ENCODE assay signal across 8 mouse cellular contexts in genomic region chr11:58953351-58954169, GRCm38 (mm10). TPM values are rescaled to one million over a fixed set of nuclear protein-coding genes. Genes with fewer than 3 reads are reported as not detected.
DNase-seq lines count a peak whose midpoint lies in the region; ATAC-seq and TF ChIP-seq lines count a peak whose summit lies in the region.

No protein-coding gene starts in this region.

- H3K9ac ChIP-seq in kidney, postnatal 0 days (ENCODE audit: low read depth, low read length), result peak overlapping the region; percentile 56

- peaks cover 10% of the 10 kb centered on the region; the same call in 1 of the 2 replicates for H3K4me1 ChIP-seq in kidney, postnatal 0 days (replicated peaks; ENCODE audit: insufficient read depth, low read length)
- peaks cover 46% of the 10 kb centered on the region for H3K4me1 ChIP-seq in erythroblast, embryonic 14.5 days (ENCODE audit: control insufficient read depth)

- peak overlapping the region; percentile 97 for H3K27ac ChIP-seq in kidney, postnatal 0 days

- no peaks in the 10 kb centered on the region for H3K36me3 ChIP-seq in kidney, postnatal 0 days (ENCODE audit: insufficient read depth, low read length)
- H3K36me3 ChIP-seq in erythroblast, embryonic 14.5 days (ENCODE audit: control insufficient read depth), result peaks cover 37% of the 10 kb centered on the region
- H3K36me3 ChIP-seq in myocyte (ENCODE audit: control insufficient read depth, insufficient read depth), result peaks cover 9% of the 10 kb centered on the region

- ATAC-seq in kidney, postnatal 0 days (replicated peaks; ENCODE audit: low FRiP score, low read depth), result peak; percentile 29

- TF ChIP-seq CTCF in kidney, postnatal 0 days (IDR thresholded peaks at IDR 0.05; ENCODE audit: low read depth), result no peak

- peak; percentile 3 for TF ChIP-seq POLR2A in myocyte (IDR thresholded peaks at IDR 0.05; ENCODE audit: insufficient read length, low read depth)

- H3ac ChIP-seq in myocyte (ENCODE audit: control insufficient read depth, insufficient read length), result peak overlapping the region; percentile 19

- no peaks in the 10 kb centered on the region; the same call in 1 of the 2 replicates for H3K27me3 ChIP-seq in kidney, postnatal 0 days (ENCODE audit: insufficient read depth, low read length)
- H3K27me3 ChIP-seq in erythroblast, embryonic 14.5 days (ENCODE audit: control insufficient read depth), result peaks cover 43% of the 10 kb centered on the region
- peaks cover 6% of the 10 kb centered on the region for H3K27me3 ChIP-seq in myocyte (ENCODE audit: control insufficient read depth, insufficient read depth, insufficient read length)

- H3K4me2 ChIP-seq in kidney, postnatal 0 days (ENCODE audit: low read length), result peak overlapping the region; percentile 66
- H3K4me2 ChIP-seq in myocyte (ENCODE audit: low read depth), result peak overlapping the region; percentile 54

- peak overlapping the region; percentile 76 for H3K4me3 ChIP-seq in kidney, postnatal 0 days (replicated peaks; ENCODE audit: low read depth, low read length)
- peak overlapping the region; percentile 84 for H3K4me3 ChIP-seq in erythroblast, embryonic 14.5 days (replicated peaks)
- H3K4me3 ChIP-seq in myocyte, result peak overlapping the region; percentile 89

- H3K79me2 ChIP-seq in myocyte (ENCODE audit: control insufficient read depth, insufficient read depth), result peaks cover 19% of the 10 kb centered on the region

- DNase-seq in kidney, postnatal 0 days (ENCODE audit: low spot score), result peak; percentile 44
- DNase-seq in kidney, adult 11 months, result no peak
- DNase-seq in MN1 (ENCODE audit: low spot score), result peak; percentile 71
- DNase-seq in kidney, postnatal 14 days, result peak; percentile 28
- DNase-seq in yolk sac, embryonic 10.5 days (ENCODE audit: low spot score), result no peak
- DNase-seq in urinary bladder, adult 2 months (ENCODE audit: low spot score), result no peak

- H3K9me3 ChIP-seq in kidney, postnatal 0 days (replicated peaks; ENCODE audit: low read length), result no peaks in the 10 kb centered on the region
- 0 out of 2 replicates have a peak, but pooled peaks cover under 1% of the 10 kb centered on the region for H3K9me3 ChIP-seq in erythroblast, embryonic 14.5 days (ENCODE audit: control insufficient read depth, low read length)

- 1% methylated on average over 33 of the region's 33 CpGs for WGBS in kidney, postnatal 0 days

TF ChIP-seq in myocyte, 11 proteins besides CTCF, POLR2A, EP300 and RAD21:
- no peak for TF ChIP-seq TCF3 (IDR thresholded peaks at IDR 0.05; ENCODE audit: insufficient read length, low read depth)
- TF ChIP-seq USF1 (IDR thresholded peaks at IDR 0.05; ENCODE audit: low read depth), result no peak
- no peak for TF ChIP-seq REST (IDR thresholded peaks at IDR 0.05; ENCODE audit: insufficient read depth, insufficient read length)
- TF ChIP-seq MYOD1 (IDR thresholded peaks at IDR 0.05; ENCODE audit: control insufficient read depth in 1 of 3, insufficient read length in 2 of 3, low read depth in 2 of 3), result no peak

RNA-seq across cellular contexts. Expression of gene Hist3h2a, which starts 0.9 kb away (rescaled TPM):
- 40.9 and 41.2 TPM in 2 replicates for polyA plus RNA-seq in kidney, postnatal 0 days (2015; fragmentation: Nextera tagmentation; extraction: Ambion mirVana)
- 5.7 and 9.8 TPM in 2 replicates for polyA plus RNA-seq in erythroblast, embryonic 14.5 days (2012)
- polyA plus RNA-seq in myocyte (2012; fragmentation: generic; extraction: Trizol), result 24.4 TPM
- polyA plus RNA-seq in urinary bladder, adult 2 months (2012; rRNA removed), result 22.0 and 27.2 TPM in 2 replicates

RNA-seq across cellular contexts. Expression of gene Trim17, which starts 0.9 kb away (rescaled TPM):
- polyA plus RNA-seq in kidney, postnatal 0 days (2015; fragmentation: Nextera tagmentation; extraction: Ambion mirVana), result 0.32 and 0.37 TPM in 2 replicates
- polyA plus RNA-seq in erythroblast, embryonic 14.5 days (2012), result 0.14 TPM in 1 of 2 replicates, not detected in the other
- 0.64 TPM for polyA plus RNA-seq in myocyte (2012; fragmentation: generic; extraction: Trizol)
- 0.23 and 0.49 TPM in 2 replicates for polyA plus RNA-seq in urinary bladder, adult 2 months (2012; rRNA removed)

RNA-seq across cellular contexts. Expression of gene Hist3h2ba, which starts 4.8 kb away (rescaled TPM):
- 43.9 and 45.8 TPM in 2 replicates for polyA plus RNA-seq in kidney, postnatal 0 days (2015; fragmentation: Nextera tagmentation; extraction: Ambion mirVana)
- 5.1 and 5.4 TPM in 2 replicates for polyA plus RNA-seq in erythroblast, embryonic 14.5 days (2012)
- polyA plus RNA-seq in myocyte (2012; fragmentation: generic; extraction: Trizol), result 0.88 TPM
- polyA plus RNA-seq in urinary bladder, adult 2 months (2012; rRNA removed), result 1.3 and 2.2 TPM in 2 replicates

RNA-seq across cellular contexts. Expression of gene Rnf187, which starts 14.8 kb away (rescaled TPM):
- polyA plus RNA-seq in kidney, postnatal 0 days (2015; fragmentation: Nextera tagmentation; extraction: Ambion mirVana), result 238 and 249 TPM in 2 replicates
- 58.5 and 75.1 TPM in 2 replicates for polyA plus RNA-seq in erythroblast, embryonic 14.5 days (2012)
- 197 TPM for polyA plus RNA-seq in myocyte (2012; fragmentation: generic; extraction: Trizol)
- polyA plus RNA-seq in urinary bladder, adult 2 months (2012; rRNA removed), result 137 and 140 TPM in 2 replicates

RNA-seq across cellular contexts. Expression of gene Trim11, which starts 24.3 kb away (rescaled TPM):
- 16.3 and 16.7 TPM in 2 replicates for polyA plus RNA-seq in kidney, postnatal 0 days (2015; fragmentation: Nextera tagmentation; extraction: Ambion mirVana)
- polyA plus RNA-seq in erythroblast, embryonic 14.5 days (2012), result 1.0 and 1.2 TPM in 2 replicates
- 19.3 TPM for polyA plus RNA-seq in myocyte (2012; fragmentation: generic; extraction: Trizol)
- 27.1 and 28.1 TPM in 2 replicates for polyA plus RNA-seq in urinary bladder, adult 2 months (2012; rRNA removed)

Comparison
In these comparisons a context has a peak if more than half of its experiments do, and no peak if none do; other contexts are left out.
1. DNase-seq: peak in kidney, postnatal 0 days (single experiment), MN1 (single experiment) and kidney, postnatal 14 days (single experiment); none in kidney, adult 11 months (single experiment), yolk sac, embryonic 10.5 days (single experiment) and urinary bladder, adult 2 months (single experiment).
2. Peak in every context shown above with its lines, with median percentiles within 50 percentile points of each other: H3K4me3 ChIP-seq.